Mouse (Mus musculus) gastrocnemius, postnatal 14 days (tissue): Measurements from ENCODE around the gene Gsg1l. TPM values are rescaled to one million over a fixed set of nuclear protein-coding genes. Genes with fewer than 3 reads are reported as not detected.

ENCODE experiments used
- DNase-seq: peaks from one replicate; pipeline ENCODE4 v3.0.0; 2021; ENCODE audit warnings: mixed read lengths
- intact Hi-C: fragments of 180-260 bp; cut with DNase I; formaldehyde crosslinking; loops from one replicate; pipeline ENCODE4 v1.15.1; 2025; ENCODE audit warnings: low total_unique reads
- total RNA-seq, 2 experiments: library from RNA; stranded (reverse); gene quantifications; 2 replicates each; pipeline ENCODE4 v1.2.3; 2021

The Gsg1l gene
- total RNA-seq, 2 experiments from 2014 or later: 0.06 to 0.16 TPM

- intact Hi-C loops: no loop called here
- DNase-seq: no peak
Observed at GRCm38 (mm10) chr7:125954356-125954878, 127.8 kb downstream of the Gsg1l start.

- intact Hi-C loops: no loop called here
- no peak for DNase-seq
Observed at GRCm38 (mm10) chr7:125953844-125954243, 128.4 kb downstream of the Gsg1l start.

DNA sequence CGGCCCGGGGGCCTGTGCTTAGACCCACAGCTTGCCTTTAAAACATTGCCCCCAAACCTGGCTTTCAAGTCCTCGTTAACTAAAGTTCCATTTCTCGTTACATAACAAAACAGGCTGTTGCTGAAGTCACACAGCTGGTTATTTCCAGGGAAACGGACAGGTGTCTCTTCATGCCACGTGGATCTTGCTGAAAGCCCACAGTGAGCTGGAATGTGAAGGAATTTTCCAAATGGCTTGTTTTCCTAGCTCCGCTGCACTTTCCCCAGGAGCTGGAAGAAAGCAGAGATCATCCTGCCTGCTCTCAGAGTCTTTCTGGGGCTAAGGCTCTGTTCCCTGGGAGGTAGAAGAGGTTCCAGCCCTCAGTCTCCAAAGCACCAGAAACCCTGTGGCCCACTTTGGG lies 130.3 kb downstream of the Gsg1l start:
- DNase-seq: no peak
- intact Hi-C loops: no loop called here

DNA sequence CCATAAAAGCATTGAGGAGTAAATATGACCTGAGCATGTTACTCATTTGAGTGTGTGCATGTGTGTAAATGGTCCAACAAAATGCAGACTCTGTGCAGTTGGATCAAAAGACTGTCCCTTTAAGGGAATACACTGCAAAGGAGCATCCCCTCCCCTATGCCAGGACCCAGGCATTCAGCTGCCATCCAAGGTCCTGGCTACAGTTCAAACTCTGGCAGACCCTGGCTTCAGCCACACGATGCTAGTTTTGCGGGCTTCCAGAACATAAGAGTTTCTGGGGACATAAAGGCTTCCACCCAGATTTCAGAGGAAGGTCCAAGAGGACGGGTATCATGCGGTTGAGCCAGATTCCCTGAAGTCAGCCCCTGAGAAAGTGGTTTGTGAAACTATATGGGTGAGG lies 133.2 kb downstream of the Gsg1l start:
- no peak for DNase-seq
- intact Hi-C loops: no loop called here

- no peak for DNase-seq
- intact Hi-C loops: no loop called here
Observed at GRCm38 (mm10) chr7:125945915-125946314, 136.3 kb downstream of the Gsg1l start.

DNA sequence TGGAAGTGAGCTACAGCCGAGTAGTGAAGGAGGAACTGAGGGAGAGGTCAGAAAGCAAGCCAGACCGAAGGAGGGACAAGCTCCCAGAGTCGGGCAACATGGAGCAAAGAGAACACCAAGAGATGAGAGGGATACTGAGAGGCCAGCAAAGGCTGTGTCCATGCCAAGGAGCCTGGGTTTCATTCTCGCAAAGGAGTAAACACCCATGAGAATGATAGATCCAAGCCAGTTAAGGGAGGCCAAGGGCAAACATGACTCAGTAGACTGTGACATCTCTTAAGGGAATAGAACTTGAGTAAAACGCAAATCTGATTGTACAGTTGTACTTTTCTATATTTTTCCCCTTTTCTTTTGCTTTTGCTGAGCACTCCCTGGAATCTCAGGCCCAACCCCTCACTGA lies 137.6 kb downstream of the Gsg1l start:
- intact Hi-C loops: no loop called here
- no peak for DNase-seq

- DNase-seq: no peak
- intact Hi-C loops: no loop called here
Observed at GRCm38 (mm10) chr7:125943511-125943910, 138.7 kb downstream of the Gsg1l start.

DNA sequence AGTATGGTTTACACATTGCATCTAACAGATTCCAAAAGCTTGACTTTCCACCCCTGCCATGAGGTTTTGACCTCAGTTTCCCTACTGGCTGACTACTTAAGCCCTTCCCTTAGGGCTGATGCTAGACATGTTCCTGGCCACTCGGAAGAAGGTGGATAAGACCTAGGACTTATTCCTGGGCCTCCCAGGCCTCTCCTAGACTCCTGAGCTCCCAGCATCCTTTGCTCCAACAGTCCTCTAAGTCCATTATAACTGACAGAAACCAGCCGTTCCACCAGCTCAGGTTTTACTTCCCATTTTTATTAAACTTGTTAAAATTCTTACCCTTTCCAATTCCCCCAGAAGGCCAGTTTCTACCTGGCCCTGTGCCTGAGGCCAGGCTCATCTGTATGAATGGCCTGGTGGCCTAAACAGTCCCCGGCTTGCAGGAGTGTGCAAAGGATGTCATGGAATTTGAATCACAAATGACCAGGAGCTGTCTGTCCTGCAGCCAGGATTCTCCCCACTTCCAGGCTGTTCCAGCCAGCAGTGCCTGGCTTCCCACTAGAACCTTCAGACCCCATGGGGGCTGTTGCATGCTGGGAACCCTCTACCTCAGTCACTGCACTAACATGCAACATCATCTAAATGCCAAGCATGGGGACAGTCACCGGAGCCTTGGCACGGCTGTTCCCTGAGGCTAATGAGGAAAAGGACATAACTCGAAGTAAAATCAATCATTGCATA lies 139.7 kb downstream of the Gsg1l start:
- intact Hi-C loops: no loop called here
- DNase-seq: no peak

GRCm38 (mm10) chr7:125934319-125934718 lies 147.9 kb downstream of the Gsg1l start:
- DNase-seq: no peak
- intact Hi-C loops: no loop called here

DNA sequence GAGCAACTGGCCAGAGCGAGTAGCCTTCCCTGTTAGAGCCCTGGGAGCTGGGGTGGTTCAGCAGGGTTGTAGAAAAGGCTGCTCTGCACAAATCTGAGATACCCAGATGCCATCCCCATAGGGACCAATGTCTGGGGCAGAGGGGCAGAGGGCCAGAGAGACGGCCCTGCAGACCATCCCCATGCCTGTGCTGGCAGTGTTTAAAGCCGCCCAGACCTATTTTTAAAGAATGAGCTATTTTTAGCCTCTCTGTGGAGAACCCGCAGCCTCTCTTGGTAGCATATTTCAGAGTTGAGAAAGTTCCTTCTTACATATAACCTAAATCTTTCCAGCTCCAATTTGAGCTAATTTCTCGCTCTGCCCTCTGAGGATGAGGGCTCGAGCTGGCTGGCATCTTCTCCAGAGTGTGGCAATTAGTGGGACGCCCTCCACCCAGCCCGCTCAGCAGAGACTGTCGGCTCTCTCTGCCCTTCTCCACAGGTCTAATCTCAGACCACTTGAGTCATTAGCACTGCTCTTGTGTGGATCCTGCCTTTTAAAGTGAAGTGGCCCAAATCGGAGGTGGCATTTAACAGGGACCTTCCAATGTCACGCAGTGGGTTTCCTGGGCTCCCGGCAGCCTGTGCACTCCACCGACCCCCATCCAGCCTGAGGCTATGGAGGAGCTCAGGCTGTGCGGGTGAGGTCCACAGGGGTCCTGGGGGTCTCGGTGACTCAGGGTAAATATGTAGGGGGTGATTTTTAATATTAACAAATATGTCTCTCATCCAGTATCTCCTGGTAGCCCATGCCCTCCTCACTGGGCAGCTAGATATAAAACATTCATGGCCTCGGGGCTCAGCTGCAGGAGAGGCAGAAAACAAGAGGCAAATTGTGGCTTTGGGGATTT lies 148.6 kb downstream of the Gsg1l start:
- DNase-seq: no peak
- intact Hi-C loops: no loop called here

DNA sequence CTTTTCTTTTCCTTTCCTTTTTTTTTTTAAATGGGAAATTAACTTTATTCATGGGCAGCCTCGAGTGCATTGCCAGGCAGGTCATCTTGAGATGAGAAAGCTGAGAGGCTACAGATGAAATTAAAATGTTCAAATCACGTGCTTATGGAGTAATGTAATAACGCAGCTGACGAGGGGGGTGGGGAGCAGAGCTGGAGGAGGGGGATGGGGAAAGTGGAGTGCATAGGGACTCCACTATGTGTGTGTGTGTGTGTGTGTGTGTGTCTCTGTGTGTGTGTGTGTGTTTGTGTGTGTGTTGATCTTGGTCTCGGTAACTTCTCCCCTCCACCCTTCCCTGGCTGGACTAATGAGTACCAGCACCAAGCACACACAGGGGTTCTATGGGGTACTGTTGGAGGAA lies 150.6 kb downstream of the Gsg1l start:
- DNase-seq: no peak
- intact Hi-C loops: no loop called here

DNA sequence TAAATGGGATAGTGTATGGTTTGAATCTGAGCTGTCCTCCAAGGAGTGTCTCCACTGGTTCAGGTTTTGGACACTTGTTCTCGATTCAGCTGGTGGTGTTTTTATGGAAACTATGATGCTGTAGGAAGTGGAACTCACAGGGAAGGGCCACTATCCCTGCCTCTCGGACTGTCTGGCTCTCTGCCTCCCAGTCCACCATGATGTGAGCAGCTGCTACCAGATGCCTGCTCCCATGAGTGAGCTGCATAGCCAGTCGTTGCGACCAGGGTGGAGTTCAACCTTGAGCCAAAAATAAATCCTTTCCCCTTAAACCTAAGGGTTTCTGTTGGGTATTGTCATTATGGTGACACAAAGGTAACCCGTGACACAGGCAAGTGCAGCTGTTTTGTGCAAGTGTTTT lies 158.2 kb downstream of the Gsg1l start:
- no peak for DNase-seq
- intact Hi-C loops: no loop called here

DNA sequence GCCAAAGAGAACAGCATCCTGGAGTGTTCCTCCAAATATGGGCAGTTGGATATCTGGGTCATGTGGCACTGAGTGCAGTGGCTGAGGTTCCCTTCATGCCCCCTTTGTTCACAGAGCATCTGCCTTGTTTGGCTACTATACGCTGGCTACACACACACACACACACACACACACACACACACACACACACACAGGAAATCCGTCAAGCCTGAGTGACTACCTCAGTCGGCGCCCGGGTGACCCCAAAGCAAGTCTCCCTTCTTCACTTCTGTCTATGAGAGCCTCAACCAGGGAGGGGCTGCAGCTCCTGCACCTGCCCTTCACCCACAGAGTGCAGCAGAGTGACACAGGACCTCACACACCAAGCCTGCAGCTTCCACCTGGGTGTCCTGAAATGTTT lies 161.4 kb downstream of the Gsg1l start:
- intact Hi-C loops: no loop called here
- DNase-seq: no peak

GRCm38 (mm10) chr7:125900386-125901161 lies 181.6 kb downstream of the Gsg1l start:
- no peak for DNase-seq
- intact Hi-C loops: no loop called here

- intact Hi-C loops: no loop called here
- no peak for DNase-seq
Observed at GRCm38 (mm10) chr7:125899916-125900315, 182.3 kb downstream of the Gsg1l start.

GRCm38 (mm10) chr7:125899036-125899435 lies 183.2 kb downstream of the Gsg1l start:
- DNase-seq: peak; percentile 66
- intact Hi-C loops: no loop called here

- intact Hi-C loops: no loop called here
- no peak for DNase-seq
Observed at GRCm38 (mm10) chr7:125897059-125897458, 185.2 kb downstream of the Gsg1l start.

GRCm38 (mm10) chr7:125893621-125894020 lies 188.6 kb downstream of the Gsg1l start:
- DNase-seq: no peak
- intact Hi-C loops: no loop called here

GRCm38 (mm10) chr7:125888373-125888772 lies 193.8 kb downstream of the Gsg1l start:
- intact Hi-C loops: no loop called here

GRCm38 (mm10) chr7:125887761-125888160 lies 194.4 kb downstream of the Gsg1l start:
- intact Hi-C loops: no loop called here
- no peak for DNase-seq

More at GRCm38 (mm10) chr7:125888373-125888772, 193.8 kb downstream of the Gsg1l start:
- peak; percentile 59 for DNase-seq
